Comparison of ENCODE assay signal across 29 mouse cellular contexts in the genomic region with DNA sequence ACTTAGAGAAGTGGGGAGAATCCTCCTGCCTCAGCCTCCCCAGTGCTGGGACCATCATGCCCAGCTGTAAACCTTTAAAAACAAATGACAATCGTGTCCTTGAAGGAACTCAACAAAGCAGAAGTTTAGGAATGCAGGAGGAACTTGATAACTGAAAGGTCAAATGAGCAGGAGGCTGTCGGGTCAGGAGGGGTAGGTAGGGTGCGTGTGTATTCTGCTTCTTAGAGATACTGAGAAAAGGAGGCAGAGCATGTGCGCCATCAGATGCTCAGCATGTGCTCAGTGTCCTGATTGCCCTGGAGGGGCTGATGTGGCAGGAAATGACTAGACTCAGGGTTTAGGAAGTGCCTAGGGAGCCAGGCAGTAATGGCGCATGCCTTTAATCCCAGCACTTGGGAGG. TPM values are rescaled to one million over a fixed set of nuclear protein-coding genes. Genes with fewer than 3 reads are reported as not detected.
DNase-seq lines count a peak whose midpoint lies in the region; ATAC-seq and TF ChIP-seq lines count a peak whose summit lies in the region.
"Had no signal": no experiment of that assay in that cellular context is flagged by ENCODE, and none has a peak within 500 bp of the region (broad histone marks: within the 10 kb centered on the region; RNA-seq: fewer than 3 reads in every experiment).

No protein-coding gene starts in this region.

- H3K9ac ChIP-seq in liver, adult 2 months (ENCODE audit: low read depth, low read length), result no peak overlapping the region
- no peak overlapping the region for H3K9ac ChIP-seq in liver, embryonic 11.5 days (ENCODE audit: low read depth, low read length)
- no peak overlapping the region for H3K9ac ChIP-seq in MEL (ENCODE audit: control insufficient read depth, low read depth, low read length, poor library complexity, severe bottlenecking)
- H3K9ac ChIP-seq: heart, embryonic 15.5 days; intestine, embryonic 15.5 days; limb, embryonic 15.5 days; liver, embryonic 15.5 days; lung, embryonic 14.5 days; midbrain, embryonic 15.5 days had no signal

- no peak for TF ChIP-seq RAD21 in MEL (IDR thresholded peaks at IDR 0.05; ENCODE audit: low read depth, low read length)

- 65% methylated on average over 5 of the region's 5 CpGs for WGBS in heart, embryonic 10.5 days
- WGBS in liver, adult 2 months, result 65% methylated on average over 5 of the region's 5 CpGs
- WGBS in liver, embryonic 11.5 days, result 53% methylated on average over 5 of the region's 5 CpGs

- no peak for TF ChIP-seq CTCF in liver, adult 2 months (IDR thresholded peaks at IDR 0.05; ENCODE audit: low read depth, low read length)
- TF ChIP-seq CTCF in MEL (IDR thresholded peaks at IDR 0.05 in 2 of 3, conservative IDR thresholded peaks at IDR 0.05 in 1 of 3; ENCODE audit: control insufficient read depth in 1 of 3, insufficient read depth in 1 of 3, low read depth in 2 of 3, low read length in 3 of 3, poor library complexity in 1 of 3, severe bottlenecking in 1 of 3), result no peak

- intact Hi-C loops in heart, postnatal 25 days (cut with DNase I), result no loop called here

- no peak overlapping the region for H3K4me3 ChIP-seq in heart, embryonic 10.5 days
- no peak overlapping the region for H3K4me3 ChIP-seq in liver, adult 2 months (ENCODE audit: insufficient read depth, low read depth, low read length)
- H3K4me3 ChIP-seq in liver, embryonic 11.5 days (ENCODE audit: low read depth, low read length), result no peak overlapping the region
- no peak overlapping the region for H3K4me3 ChIP-seq in MEL (ENCODE audit: control insufficient read depth in 1 of 2, insufficient read depth in 1 of 2, low read depth in 2 of 2, low read length in 2 of 2)
- H3K4me3 ChIP-seq: erythroblast, embryonic 14.5 days; heart, embryonic 15.5 days; intestine, embryonic 15.5 days; limb, embryonic 10.5 days; limb, embryonic 15.5 days; liver, embryonic 15.5 days; midbrain, embryonic 10.5 days; midbrain, embryonic 15.5 days had no signal

- H3K4me1 ChIP-seq in heart, embryonic 10.5 days, result peaks cover 54% of the 10 kb centered on the region
- H3K4me1 ChIP-seq in liver, adult 2 months (ENCODE audit: control insufficient read depth, insufficient read depth, low read length), result peaks cover 5% of the 10 kb centered on the region; the same call in 1 of the 2 replicates
- H3K4me1 ChIP-seq in liver, embryonic 11.5 days (replicated peaks; ENCODE audit: control insufficient read depth, insufficient read depth, low read length), result no peaks in the 10 kb centered on the region
- H3K4me1 ChIP-seq in MEL (ENCODE audit: control insufficient read depth in 1 of 2, insufficient read depth in 2 of 2, low read length in 2 of 2), result peaks cover 0 to 3% of the 10 kb centered on the region in 2 experiments; a peak in 1 of 4 replicates
- H3K4me1 ChIP-seq: liver, embryonic 15.5 days had no signal

- peak overlapping the region; percentile 37; the same call in 1 of the 2 replicates for H3K27ac ChIP-seq in heart, embryonic 10.5 days
- H3K27ac ChIP-seq in liver, adult 2 months (replicated peaks; ENCODE audit: insufficient read depth, low read depth, low read length), result peak overlapping the region; percentile 68
- H3K27ac ChIP-seq in liver, embryonic 11.5 days (ENCODE audit: low read depth, low read length), result no peak overlapping the region
- no peak overlapping the region for H3K27ac ChIP-seq in MEL (ENCODE audit: control insufficient read depth, low read depth, low read length)
- H3K27ac ChIP-seq: kidney, postnatal 0 days; liver, embryonic 15.5 days; midbrain, embryonic 15.5 days had no signal

- no peak for ATAC-seq in liver, embryonic 11.5 days (replicated peaks; ENCODE audit: low FRiP score)
- ATAC-seq: activated CD4-positive, CD25-positive, alpha-beta regulatory T cell, adult 4 months; CD4-positive, CD25-positive, alpha-beta regulatory T cell, adult 4 months; forebrain, embryonic 16.5 days; hindbrain, embryonic 16.5 days; midbrain, embryonic 15.5 days had no signal

- no peaks in the 10 kb centered on the region for H3K36me3 ChIP-seq in heart, embryonic 10.5 days
- H3K36me3 ChIP-seq in liver, adult 2 months (ENCODE audit: control insufficient read depth, insufficient read depth, low read length), result no peaks in the 10 kb centered on the region
- H3K36me3 ChIP-seq in liver, embryonic 11.5 days (ENCODE audit: control insufficient read depth, insufficient read depth, low read length), result no peaks in the 10 kb centered on the region
- no peaks in the 10 kb centered on the region for H3K36me3 ChIP-seq in MEL (ENCODE audit: control insufficient read depth in 1 of 2, insufficient read depth in 2 of 2, low read length in 2 of 2)
- H3K36me3 ChIP-seq: G1E; heart, embryonic 15.5 days; intestine, embryonic 15.5 days; limb, embryonic 10.5 days; limb, embryonic 15.5 days; liver, embryonic 15.5 days; midbrain, embryonic 10.5 days; midbrain, embryonic 15.5 days had no signal

- DNase-seq in heart, embryonic 10.5 days (ENCODE audit: low spot score), result no peak
- DNase-seq in heart, postnatal 25 days (ENCODE audit: low spot score), result no peak
- peak; percentile 30 for DNase-seq in liver, adult 2 months (ENCODE audit: extremely low read depth, low read depth, low spot score)
- no peak for DNase-seq in liver, embryonic 11.5 days (ENCODE audit: low spot score)
- peak; percentile 30 for DNase-seq in MEL (ENCODE audit: low read depth, low spot score)
- no peak for DNase-seq in lung, postnatal 10 days
- no peak for DNase-seq in right cerebral cortex, postnatal 36 days (ENCODE audit: low spot score in 2 of 2)
- DNase-seq: cerebellum, adult 18-20 months; cerebellum, postnatal 10 days; right cerebral cortex, postnatal 25 days had no signal

- H3K79me2 ChIP-seq in liver, adult 2 months (ENCODE audit: control insufficient read depth, insufficient read depth, low read length), result no peaks in the 10 kb centered on the region
- H3K79me2 ChIP-seq in MEL (ENCODE audit: control insufficient read depth, insufficient read depth, low read length, poor library complexity), result no peaks in the 10 kb centered on the region

- no peak for TF ChIP-seq POLR2A in liver, adult 2 months (IDR thresholded peaks at IDR 0.05; ENCODE audit: extremely low read depth, insufficient read depth, low read length)
- no peak for TF ChIP-seq POLR2A in MEL (IDR thresholded peaks at IDR 0.05; ENCODE audit: control insufficient read depth in 1 of 2, insufficient read depth in 1 of 2, low read depth in 1 of 2, low read length in 2 of 2, poor library complexity in 1 of 2)

- H3K27me3 ChIP-seq in heart, embryonic 10.5 days (ENCODE audit: insufficient read depth, poor library complexity, severe bottlenecking), result no peaks in the 10 kb centered on the region
- H3K27me3 ChIP-seq in liver, adult 2 months (ENCODE audit: control insufficient read depth, insufficient read depth, low read length), result no peaks in the 10 kb centered on the region
- H3K27me3 ChIP-seq in liver, embryonic 11.5 days (replicated peaks; ENCODE audit: control insufficient read depth, insufficient read depth, low read length), result no peaks in the 10 kb centered on the region
- H3K27me3 ChIP-seq in MEL (ENCODE audit: control insufficient read depth in 1 of 2, insufficient read depth in 2 of 2, low read length in 2 of 2), result no peaks in the 10 kb centered on the region; a peak in 3 of 4 replicates
- H3K27me3 ChIP-seq: heart, embryonic 15.5 days; intestine, embryonic 15.5 days; limb, embryonic 15.5 days; liver, embryonic 15.5 days; midbrain, embryonic 15.5 days had no signal

- TF ChIP-seq EP300 in MEL (IDR thresholded peaks at IDR 0.05; ENCODE audit: low read depth in 1 of 2, low read length in 2 of 2), result no peak

- no peak overlapping the region for H3K4me2 ChIP-seq in liver, embryonic 11.5 days
- H3K4me2 ChIP-seq: heart, embryonic 15.5 days; intestine, embryonic 15.5 days; limb, embryonic 15.5 days; liver, embryonic 15.5 days; lung, embryonic 14.5 days; midbrain, embryonic 15.5 days had no signal

- H3K9me3 ChIP-seq in heart, embryonic 10.5 days, result no peaks in the 10 kb centered on the region
- H3K9me3 ChIP-seq in liver, embryonic 11.5 days (ENCODE audit: control insufficient read depth, low read length), result no peaks in the 10 kb centered on the region
- H3K9me3 ChIP-seq in MEL (replicated peaks; ENCODE audit: insufficient read depth, low read length), result no peaks in the 10 kb centered on the region
- H3K9me3 ChIP-seq: G1E; heart, embryonic 15.5 days; intestine, embryonic 15.5 days; limb, embryonic 10.5 days; limb, embryonic 15.5 days; liver, embryonic 15.5 days; midbrain, embryonic 10.5 days; midbrain, embryonic 15.5 days had no signal

TF ChIP-seq in MEL, 35 proteins besides CTCF, POLR2A, EP300 and RAD21:
- TF ChIP-seq CHD1 (IDR thresholded peaks at IDR 0.05; ENCODE audit: low read depth, low read length) (no peak), MAX (IDR thresholded peaks at IDR 0.05; ENCODE audit: low read length) (0 out of 2 replicates have a peak, but pooled peaks have one; percentile 18)
TF ChIP-seq in MEL: peak in this region for 1.

RNA-seq across cellular contexts. Expression of a gene that starts 13.1 kb away (rescaled TPM):
- 16.3 and 21.4 TPM in 2 replicates for polyA plus RNA-seq in heart, embryonic 10.5 days (2016; fragmentation: Nextera tagmentation; extraction: Ambion mirVana)
- total RNA-seq in heart, postnatal 25 days (2021), result 10 to 100 TPM; 18.8 to 24.6 TPM
- 1.0 and 1.1 TPM in 2 replicates for total RNA-seq in liver, adult 2 months (2014; rRNA removed)
- 1.4 and 3.1 TPM in 2 replicates for polyA plus RNA-seq in liver, adult 2 months (2012; rRNA removed)
- 7.4 and 7.7 TPM in 2 replicates for polyA plus RNA-seq in liver, embryonic 11.5 days (2014; fragmentation: Nextera tagmentation; extraction: Ambion mirVana)
- total RNA-seq in MEL (2012; rRNA removed), result 7.3 and 7.6 TPM in 2 replicates
- 10 to 100 TPM in 1 of 2 experiments, not detected in 1; 12.7 TPM for polyA plus RNA-seq in MEL (2012; ENCODE audit: insufficient read depth in 1 of 2, insufficient read length in 2 of 2, low read depth in 1 of 2, low replicate concordance in 2 of 2, missing spikeins in 1 of 2)
- total RNA-seq: common myeloid progenitor, adult 5-6 weeks; G1E; hematopoietic stem cell, adult 5-6 weeks; megakaryocyte progenitor cell, adult 5-6 weeks; neutrophil, adult 5-6 weeks had no signal
- polyA plus RNA-seq: erythroblast, embryonic 14.5 days; G1E had no signal

Comparison
In these comparisons a context has a peak if more than half of its experiments do, and no peak if none do; other contexts are left out.
1. DNase-seq: peak in liver, adult 2 months (single experiment) and MEL (single experiment); none in heart, embryonic 10.5 days (single experiment), heart, postnatal 25 days (single experiment), liver, embryonic 11.5 days (single experiment), lung, postnatal 10 days (single experiment) and right cerebral cortex, postnatal 36 days (0 of 2).
2. H3K27ac ChIP-seq: peak in heart, embryonic 10.5 days (single experiment) and liver, adult 2 months (single experiment); none in liver, embryonic 11.5 days (single experiment) and MEL (single experiment).